Mouse (Mus musculus): ENCODE measurements around the gene Clec2h.
"Not testable (repeated sequence)": the region's sequence is repeated elsewhere in the genome, so short reads cannot be mapped to it uniquely, and the experiment has no call there.

GRCm38 (mm10) chr6:128650827-128651226 lies 11.4 kb upstream of the Clec2h start:
- not testable (repeated sequence) for TF ChIP-seq POLR2A (IDR thresholded peaks at IDR 0.05; ENCODE audit: insufficient read length, low read depth); SRF (IDR thresholded peaks at IDR 0.05; ENCODE audit: control insufficient read depth, insufficient read length, low read depth)

Measured in myocyte (in vitro differentiated cells).